ENCODE assay signal across 33 mouse cellular contexts in genomic region chr1:131048121-131048863, GRCm38 (mm10). TPM values are rescaled to one million over a fixed set of nuclear protein-coding genes. Genes with fewer than 3 reads are reported as not detected.
DNase-seq lines count a peak whose midpoint lies in the region; ATAC-seq and TF ChIP-seq lines count a peak whose summit lies in the region.
"Had no signal": no experiment of that assay in that cellular context is flagged by ENCODE, and none has a peak within 500 bp of the region (broad histone marks: within the 10 kb centered on the region; RNA-seq: fewer than 3 reads in every experiment).

No protein-coding gene starts in this region.

- H3K4me1 ChIP-seq in kidney, embryonic 14.5 days (ENCODE audit: control insufficient read depth, insufficient read depth, low read length): no peaks in the 10 kb centered on the region
- peaks cover 16% of the 10 kb centered on the region for H3K4me1 ChIP-seq in liver, adult 2 months (ENCODE audit: control insufficient read depth, insufficient read depth, low read length)
- H3K4me1 ChIP-seq in liver, postnatal 0 days (ENCODE audit: insufficient read depth): peaks cover 7% of the 10 kb centered on the region; the same call in 1 of the 2 replicates

- H3K36me3 ChIP-seq in kidney, embryonic 14.5 days (ENCODE audit: control insufficient read depth, insufficient read depth, low read length): peaks cover 12% of the 10 kb centered on the region; the same call in 1 of the 2 replicates
- peaks cover 6% of the 10 kb centered on the region; the same call in 1 of the 2 replicates for H3K36me3 ChIP-seq in liver, adult 2 months (ENCODE audit: control insufficient read depth, insufficient read depth, low read length)
- H3K36me3 ChIP-seq in liver, postnatal 0 days (replicated peaks; ENCODE audit: insufficient read depth, low read length): 0 out of 2 replicates have a peak, but pooled peaks cover 3% of the 10 kb centered on the region
- H3K36me3 ChIP-seq: embryonic facial prominence, embryonic 12.5 days had no signal

- H3K79me2 ChIP-seq in liver, adult 2 months (ENCODE audit: control insufficient read depth, insufficient read depth, low read length): no peaks in the 10 kb centered on the region

- peak; percentile 47 for DNase-seq in kidney, adult 11 months
- DNase-seq in kidney, postnatal 10 days: no peak
- peak; percentile 80 for DNase-seq in kidney, adult 9 months
- DNase-seq in liver, adult 2 months (ENCODE audit: extremely low read depth, low read depth, low spot score): peak; percentile 72
- no peak for DNase-seq in liver, postnatal 0 days
- DNase-seq: adrenal gland, adult 2 months; adrenal gland, postnatal 14 days; B cell, adult 2 months; cerebellum, adult 11 months; cerebellum, adult 2 months; cerebellum, adult 9-11 months; cerebellum, postnatal 25 days; forebrain, postnatal 0 days; gastrocnemius, adult 2 months; gastrocnemius, postnatal 14 days; heart, adult 18-20 months; heart, postnatal 14 days; heart, postnatal 4 days had no signal

- 53% methylated on average over 6 of the region's 6 CpGs for WGBS in kidney, embryonic 14.5 days
- 67% methylated on average over 6 of the region's 6 CpGs for WGBS in liver, adult 2 months
- 72% methylated on average over 6 of the region's 6 CpGs for WGBS in liver, postnatal 0 days (ENCODE audit: insufficient replicate concordance)

- TF ChIP-seq POLR2A in liver, adult 2 months (IDR thresholded peaks at IDR 0.05; ENCODE audit: extremely low read depth, insufficient read depth, low read length): no peak

- no peak for TF ChIP-seq EP300 in liver, postnatal 0 days (IDR thresholded peaks at IDR 0.05; ENCODE audit: low read depth)

- ATAC-seq in kidney, embryonic 14.5 days (ENCODE audit: low FRiP score, low TSS enrichment): no peak
- no peak for ATAC-seq in liver, postnatal 0 days
- no peak for ATAC-seq in monocyte, adult 5-6 weeks (replicated peaks; ENCODE audit: insufficient number of reproducible peaks, low FRiP score, low TSS enrichment, poor library complexity, severe bottlenecking)
- ATAC-seq: forebrain, embryonic 14.5 days; forebrain, postnatal 0 days had no signal

- H3K27ac ChIP-seq in kidney, embryonic 14.5 days (ENCODE audit: low read depth, low read length): no peak overlapping the region
- H3K27ac ChIP-seq in liver, adult 2 months (replicated peaks; ENCODE audit: insufficient read depth, low read depth, low read length): no peak overlapping the region
- H3K27ac ChIP-seq in liver, postnatal 0 days (ENCODE audit: low read depth): no peak overlapping the region
- H3K27ac ChIP-seq: embryonic facial prominence, embryonic 12.5 days; embryonic facial prominence, embryonic 15.5 days; gastrocnemius, adult 2 months; heart, embryonic 10.5 days; heart, embryonic 13.5 days; hindbrain, embryonic 14.5 days had no signal

- TF ChIP-seq CTCF in liver, adult 2 months (IDR thresholded peaks at IDR 0.05; ENCODE audit: low read depth, low read length): no peak
- TF ChIP-seq CTCF in liver, postnatal 0 days (IDR thresholded peaks at IDR 0.05; ENCODE audit: low read depth): no peak

- H3K9me3 ChIP-seq in kidney, embryonic 14.5 days (ENCODE audit: control insufficient read depth, low read length): no peaks in the 10 kb centered on the region
- H3K9me3 ChIP-seq in liver, postnatal 0 days (ENCODE audit: low read length): no peaks in the 10 kb centered on the region
- H3K9me3 ChIP-seq: embryonic facial prominence, embryonic 12.5 days; embryonic facial prominence, embryonic 15.5 days; heart, embryonic 10.5 days; heart, embryonic 13.5 days had no signal

- no peak overlapping the region for H3K4me3 ChIP-seq in kidney, embryonic 14.5 days (ENCODE audit: low read length)
- no peak overlapping the region for H3K4me3 ChIP-seq in liver, adult 2 months (ENCODE audit: insufficient read depth, low read depth, low read length)
- H3K4me3 ChIP-seq in liver, postnatal 0 days (ENCODE audit: low read depth, low read length): no peak overlapping the region
- H3K4me3 ChIP-seq: embryonic facial prominence, embryonic 12.5 days; embryonic facial prominence, embryonic 15.5 days; gastrocnemius, adult 2 months; heart, embryonic 10.5 days; heart, embryonic 13.5 days had no signal

- H3K9ac ChIP-seq in kidney, embryonic 14.5 days (ENCODE audit: low read depth, low read length): no peak overlapping the region
- no peak overlapping the region for H3K9ac ChIP-seq in liver, adult 2 months (ENCODE audit: low read depth, low read length)
- no peak overlapping the region for H3K9ac ChIP-seq in liver, postnatal 0 days (replicated peaks)
- H3K9ac ChIP-seq: embryonic facial prominence, embryonic 12.5 days; embryonic facial prominence, embryonic 15.5 days; forebrain, postnatal 0 days; heart, embryonic 13.5 days; hindbrain, embryonic 14.5 days had no signal

- no peaks in the 10 kb centered on the region for H3K27me3 ChIP-seq in kidney, embryonic 14.5 days (ENCODE audit: control insufficient read depth, insufficient read depth, low read length)
- no peaks in the 10 kb centered on the region for H3K27me3 ChIP-seq in liver, adult 2 months (ENCODE audit: control insufficient read depth, insufficient read depth, low read length)
- no peaks in the 10 kb centered on the region for H3K27me3 ChIP-seq in liver, postnatal 0 days (ENCODE audit: insufficient read depth, low read length)
- H3K27me3 ChIP-seq: embryonic facial prominence, embryonic 12.5 days; embryonic facial prominence, embryonic 15.5 days; heart, embryonic 13.5 days had no signal

- no peak overlapping the region for H3K4me2 ChIP-seq in kidney, embryonic 14.5 days (replicated peaks; ENCODE audit: low read depth, low read length)
- no peak overlapping the region for H3K4me2 ChIP-seq in liver, postnatal 0 days (ENCODE audit: low read depth, low read length)
- H3K4me2 ChIP-seq: embryonic facial prominence, embryonic 12.5 days; embryonic facial prominence, embryonic 15.5 days; heart, embryonic 13.5 days; hindbrain, embryonic 14.5 days had no signal

RNA-seq across cellular contexts. Expression of gene Il10, which starts 28.6 kb away (rescaled TPM):
- polyA plus RNA-seq in kidney, embryonic 14.5 days (2014; fragmentation: Nextera tagmentation; extraction: Ambion mirVana): not detected in 2 replicates
- 0.28 and 1.7 TPM in 2 replicates for total RNA-seq in liver, adult 2 months (2014; rRNA removed)
- not detected in 2 replicates for polyA plus RNA-seq in liver, adult 2 months (2012; rRNA removed)
- 0.19 TPM in 1 of 2 replicates, not detected in the other for polyA plus RNA-seq in liver, postnatal 0 days (2015; fragmentation: Nextera tagmentation; extraction: Ambion mirVana)
- 0.49 to 1.5 TPM in 2 of 3 replicates, not detected in the other for total RNA-seq in monocyte, adult 5-6 weeks (2017)
- total RNA-seq: adrenal gland, adult 2 months; adrenal gland, postnatal 14 days; adrenal gland, postnatal 4 days; common myeloid progenitor, adult 5-6 weeks; forebrain, postnatal 0 days; gastrocnemius, adult 2 months; gastrocnemius, postnatal 14 days; gastrocnemius, postnatal 4 days; heart, adult 18-20 months; heart, postnatal 14 days; heart, postnatal 4 days; MEL had no signal
- polyA plus RNA-seq: adrenal gland, adult 2 months; cerebellum, adult 2 months; embryonic facial prominence, embryonic 12.5 days; embryonic facial prominence, embryonic 15.5 days; forebrain, embryonic 11.5 days; forebrain, embryonic 14.5 days; forebrain, postnatal 0 days; frontal cortex, adult 2 months; heart, embryonic 10.5 days; heart, embryonic 13.5 days; hindbrain, embryonic 11.5 days; hindbrain, embryonic 14.5 days had no signal

RNA-seq across cellular contexts. Expression of gene Mapkapk2, which starts 49.3 kb away (rescaled TPM):
- polyA plus RNA-seq in kidney, embryonic 14.5 days (2014; fragmentation: Nextera tagmentation; extraction: Ambion mirVana): 59.9 and 62.8 TPM in 2 replicates
- total RNA-seq in liver, adult 2 months (2014; rRNA removed): 29.5 and 30.0 TPM in 2 replicates
- polyA plus RNA-seq in liver, adult 2 months (2012; rRNA removed): 45.1 and 45.4 TPM in 2 replicates
- 18.3 and 19.6 TPM in 2 replicates for polyA plus RNA-seq in liver, postnatal 0 days (2015; fragmentation: Nextera tagmentation; extraction: Ambion mirVana)
- total RNA-seq in monocyte, adult 5-6 weeks (2017): 205 to 262 TPM (median 212 TPM) in 3 replicates

Comparison
In these comparisons a context has a peak if more than half of its experiments do, and no peak if none do; other contexts are left out.
1. DNase-seq: peak in kidney, adult 11 months (single experiment), kidney, adult 9 months (single experiment) and liver, adult 2 months (single experiment); none in kidney, postnatal 10 days (single experiment) and liver, postnatal 0 days (single experiment).